Mouse (Mus musculus) urinary bladder, postnatal 10 days (tissue): ENCODE data around the gene Spats1.

Experiments
- DNase-seq: peaks from one replicate; pipeline ENCODE4 v3.0.0; 2022; ENCODE audit warnings: low spot score

Gene Spats1

DNA sequence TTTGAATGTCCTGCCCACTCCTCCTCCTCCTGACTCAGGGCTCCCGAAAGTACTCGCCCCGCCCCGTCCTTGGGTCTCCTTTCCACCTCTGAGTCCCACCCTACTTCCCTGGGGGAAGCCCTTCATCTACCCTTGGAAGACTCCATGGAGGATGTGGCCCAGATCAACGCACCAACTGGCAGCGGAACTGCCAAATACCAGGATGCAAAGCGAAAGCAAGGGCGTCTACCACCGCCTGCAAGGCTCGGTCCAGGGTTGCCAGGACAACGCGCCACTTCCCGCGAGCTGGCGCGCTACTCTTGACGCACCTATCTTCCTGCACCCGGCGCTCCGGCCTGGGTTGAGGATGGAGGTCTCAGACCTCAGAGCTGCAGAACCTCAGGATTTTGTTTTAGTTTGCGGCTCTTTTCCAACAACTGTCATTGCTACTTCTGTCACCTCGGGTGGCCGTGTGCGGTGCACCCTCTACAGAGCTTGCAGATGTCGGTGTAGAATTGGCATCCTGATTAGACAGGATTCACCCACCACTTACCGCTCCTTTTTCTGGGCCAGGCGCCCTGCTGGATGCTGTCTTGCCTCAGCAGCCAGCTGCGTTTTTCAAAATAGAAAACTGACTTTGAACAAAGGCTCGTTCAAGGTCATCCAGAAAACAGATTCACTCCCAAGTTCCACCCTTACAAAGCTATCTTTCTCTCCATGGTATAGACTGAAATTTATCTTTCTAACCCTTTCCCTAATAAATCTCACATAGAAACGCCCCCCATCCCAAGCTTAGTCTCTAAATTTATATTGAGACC lies at the start of gene Spats1:
TSS of gene Spats1 (minus strand) at position 747 of the 797 bp plus-strand sequence.
- no peak for DNase-seq

- DNase-seq = no peak
These were observed 49.7 kb upstream of the Spats1 start for GRCm38 (mm10) chr17:45524961-45525360.

DNA sequence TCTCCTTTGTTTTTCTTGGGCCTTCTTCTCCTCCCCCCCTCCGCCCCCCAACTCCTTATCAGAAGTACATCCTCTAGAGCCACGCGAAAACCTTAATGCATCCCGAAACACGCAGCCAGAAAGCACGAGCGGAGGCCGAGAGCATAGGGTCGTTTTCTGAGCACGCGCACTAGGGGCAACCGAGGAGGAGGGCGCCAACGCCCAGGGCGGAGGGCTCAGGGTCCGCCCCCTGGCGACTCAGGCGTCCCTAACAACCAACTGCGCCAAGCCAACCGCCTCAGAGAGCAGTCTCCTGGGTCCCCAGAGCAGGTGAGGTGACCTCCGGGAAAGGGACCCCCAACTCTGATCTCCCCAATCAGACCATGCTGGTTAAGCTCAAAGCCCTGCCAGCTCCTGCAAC lies 48.0 kb upstream of the Spats1 start, which contains the start of gene Tcte1:
TSS of gene Tcte1 (plus strand) at position 172 of the 400 bp plus-strand sequence.
- no peak for DNase-seq

DNA sequence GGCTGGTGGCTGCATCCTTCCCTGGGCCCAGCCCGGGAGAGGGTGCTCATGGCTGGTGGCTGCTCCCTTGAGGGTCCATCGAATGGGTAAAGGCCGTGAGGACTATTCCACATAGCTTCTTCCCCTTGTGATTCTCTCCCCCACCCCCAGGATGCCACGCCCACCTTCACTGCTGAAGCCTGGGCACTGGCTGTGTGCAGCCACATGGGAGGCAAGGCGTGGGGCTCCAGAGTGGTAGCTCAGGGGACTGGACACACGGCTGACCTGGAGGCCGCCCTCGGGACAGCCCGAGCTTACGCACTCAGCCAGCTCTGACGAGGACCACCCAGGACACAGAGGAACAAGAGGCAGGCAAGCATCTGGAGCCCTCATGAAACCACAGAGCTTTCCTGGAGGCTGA lies 44.9 kb upstream of the Spats1 start:
- no peak for DNase-seq

DNA sequence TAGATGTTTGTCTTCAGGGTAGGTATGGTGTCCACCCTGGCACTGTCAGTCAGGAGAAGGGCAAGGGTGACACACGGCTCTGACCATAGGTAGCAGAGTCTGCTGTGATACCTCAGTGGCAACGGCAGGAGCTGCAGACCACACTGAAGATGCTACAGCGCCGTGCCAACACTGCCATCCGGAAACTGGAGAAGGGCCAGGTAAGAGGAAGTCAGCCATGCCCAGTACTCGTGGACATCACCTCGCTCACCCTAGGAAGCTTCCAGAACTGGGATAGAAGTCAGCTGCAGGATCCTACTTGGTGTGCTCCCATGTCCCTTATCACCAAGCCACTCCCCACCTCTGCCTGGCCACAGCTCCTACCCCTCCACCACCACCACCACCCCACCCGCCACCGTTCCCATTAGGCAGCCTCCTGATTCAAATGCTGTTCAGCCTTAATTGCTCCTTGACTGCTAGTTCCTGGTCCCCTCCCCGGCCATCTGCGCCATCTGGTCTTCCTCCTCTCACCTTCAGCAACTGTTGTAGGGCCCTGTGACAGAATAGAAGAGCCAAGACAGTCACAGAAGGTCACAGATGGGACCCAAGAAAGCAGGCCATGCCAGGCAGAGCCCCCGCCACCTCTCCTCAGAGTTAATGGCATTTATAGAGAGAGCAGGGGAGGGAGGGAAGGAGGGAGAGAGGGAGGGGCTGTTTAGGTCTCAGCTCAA lies 43.7 kb upstream of the Spats1 start:
- DNase-seq = no peak

DNA sequence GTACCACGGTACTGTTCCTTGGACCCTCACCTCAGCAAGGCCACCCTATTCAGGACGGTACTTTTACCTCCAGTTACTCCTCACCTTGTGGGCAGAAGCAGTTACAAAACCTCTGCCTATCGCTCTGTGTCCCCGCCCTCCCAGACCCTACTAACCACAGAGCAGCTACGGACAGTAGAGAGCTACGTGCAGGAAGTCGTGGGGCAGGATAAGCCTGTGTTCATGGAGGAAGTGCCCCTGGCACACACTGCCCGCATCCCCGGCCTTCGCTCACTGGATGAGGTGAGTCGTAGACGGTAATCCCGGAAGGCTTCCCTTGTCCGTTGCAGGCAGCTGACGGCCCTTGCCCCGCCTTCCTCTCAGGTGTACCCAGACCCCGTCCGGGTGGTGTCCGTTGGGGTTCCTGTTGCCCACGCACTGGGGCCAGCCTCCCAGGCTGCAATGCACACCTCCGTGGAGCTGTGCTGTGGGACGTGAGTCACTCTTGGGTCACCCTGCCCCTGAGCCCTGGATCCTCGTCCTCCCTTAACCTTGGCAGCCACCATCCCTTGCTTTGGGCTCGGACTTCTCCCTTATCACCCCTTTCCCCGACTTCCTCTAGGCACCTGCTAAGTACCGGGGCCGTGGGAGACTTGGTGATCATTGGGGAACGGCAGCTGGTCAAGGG lies 42.5 kb upstream of the Spats1 start:
- DNase-seq = no peak

DNA sequence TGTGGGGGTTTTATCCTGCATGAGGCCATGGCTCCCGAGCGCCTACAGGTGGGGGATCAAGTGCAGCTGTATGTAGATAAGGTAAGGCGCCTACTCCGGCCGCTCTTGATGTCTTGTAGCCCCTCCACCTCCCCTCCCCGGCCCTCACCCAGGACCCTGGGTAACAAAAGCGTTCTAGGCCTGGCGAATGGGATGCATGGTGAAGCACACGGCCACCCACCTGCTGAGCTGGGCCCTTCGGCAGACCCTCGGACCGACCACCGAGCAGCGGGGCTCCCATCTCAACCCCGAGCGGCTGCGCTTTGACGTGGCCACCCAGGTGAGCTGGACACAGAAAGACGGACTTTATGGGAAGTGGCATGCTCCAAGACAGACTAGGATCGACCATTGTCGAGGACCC lies 41.9 kb upstream of the Spats1 start:
- no peak for DNase-seq

DNA sequence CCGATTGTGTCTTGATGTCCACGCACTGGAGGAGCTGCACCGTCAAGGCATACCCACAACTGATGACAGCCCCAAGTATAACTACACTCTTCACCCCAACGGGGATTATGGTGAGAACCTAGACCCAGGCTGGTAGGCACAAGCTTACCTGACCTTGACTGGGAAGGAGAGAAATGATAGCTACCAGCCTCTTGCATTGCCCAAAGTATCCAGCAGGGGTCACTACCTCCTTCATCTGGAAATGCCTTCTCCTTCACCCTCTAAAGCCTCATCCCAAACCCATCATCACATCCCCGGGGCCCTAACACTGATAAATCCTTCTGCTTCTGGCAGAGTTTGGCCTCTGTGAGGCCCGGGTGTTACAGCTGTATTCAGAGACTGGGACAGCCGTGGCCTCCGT lies 41.3 kb upstream of the Spats1 start:
- DNase-seq = peak; percentile 32

DNA sequence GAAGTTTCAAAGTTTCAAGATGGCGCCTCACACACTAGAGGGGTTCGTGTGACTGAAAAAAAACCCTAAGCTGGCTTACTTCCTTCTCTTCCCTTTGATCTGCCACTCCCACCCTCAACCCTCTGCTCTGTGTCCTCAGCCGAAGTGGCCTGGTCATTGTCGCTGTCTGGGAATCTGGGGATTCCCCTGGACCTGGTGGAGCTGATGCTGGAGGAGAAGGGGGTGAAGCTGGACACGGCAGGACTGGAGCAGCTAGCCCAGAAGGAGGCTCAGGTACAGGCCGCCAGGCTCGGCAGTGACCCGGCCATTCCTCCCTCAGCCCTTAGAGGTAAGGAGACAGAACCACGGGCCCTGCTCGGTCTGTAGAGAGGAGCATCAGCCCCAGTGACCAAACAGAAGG lies 40.6 kb upstream of the Spats1 start:
- no peak for DNase-seq

- no peak for DNase-seq
These were observed 40.0 kb upstream of the Spats1 start for GRCm38 (mm10) chr17:45515204-45515726.

DNA sequence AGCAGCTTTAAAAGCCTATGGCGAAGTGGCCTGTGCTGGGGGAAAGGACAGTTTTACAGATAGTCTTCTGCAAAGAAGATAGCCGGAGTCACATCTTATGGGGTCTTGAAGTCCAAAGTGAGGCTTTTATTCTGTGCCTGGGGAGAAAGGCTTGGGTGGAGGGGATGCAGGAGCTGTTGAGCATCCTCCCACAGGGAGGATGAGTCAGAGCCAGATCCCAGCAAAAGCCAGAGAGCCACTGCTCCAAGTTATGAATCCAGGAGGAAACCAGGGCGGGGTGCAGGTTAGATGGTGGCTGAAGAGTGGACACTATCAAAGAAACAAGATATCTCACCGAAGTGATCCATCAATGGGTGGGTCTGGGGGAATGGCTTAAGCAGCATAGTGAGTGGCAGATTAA lies 36.5 kb upstream of the Spats1 start:
- no peak for DNase-seq

- no peak for DNase-seq
These were observed 35.7 kb upstream of the Spats1 start for GRCm38 (mm10) chr17:45510871-45511270.

- peak; percentile 82 for DNase-seq
These were observed 31.5 kb upstream of the Spats1 start, which contains the start of gene Aars2 for GRCm38 (mm10) chr17:45506700-45507189. TSS of gene Aars2 (plus strand) at chr17:45506841.

DNA sequence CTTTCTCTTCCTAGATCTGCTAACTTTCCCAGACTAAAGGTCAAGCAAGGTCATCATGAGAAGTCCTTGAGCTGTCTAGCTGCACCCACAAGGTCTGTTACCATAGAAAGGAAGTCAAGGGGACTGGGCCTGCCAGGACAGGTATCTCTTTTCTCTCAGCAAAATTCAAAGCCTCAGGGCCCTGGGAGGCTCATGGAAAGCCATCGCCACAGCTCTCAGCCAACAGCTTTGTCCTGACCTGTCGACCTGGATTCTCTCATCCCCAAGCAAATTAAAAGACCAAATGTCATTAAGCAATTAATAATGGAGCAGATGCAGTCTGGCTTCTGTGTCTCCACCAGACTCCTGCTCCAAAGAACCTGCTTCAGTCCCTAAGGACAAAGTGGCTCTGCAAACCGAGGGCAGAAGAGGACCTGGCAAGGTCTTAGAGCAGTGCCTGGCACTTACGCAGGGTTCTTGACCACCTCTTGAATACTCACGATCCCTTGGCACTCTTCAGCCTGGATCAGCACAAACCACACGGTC lies 30.8 kb upstream of the Spats1 start:
- DNase-seq = no peak

DNA sequence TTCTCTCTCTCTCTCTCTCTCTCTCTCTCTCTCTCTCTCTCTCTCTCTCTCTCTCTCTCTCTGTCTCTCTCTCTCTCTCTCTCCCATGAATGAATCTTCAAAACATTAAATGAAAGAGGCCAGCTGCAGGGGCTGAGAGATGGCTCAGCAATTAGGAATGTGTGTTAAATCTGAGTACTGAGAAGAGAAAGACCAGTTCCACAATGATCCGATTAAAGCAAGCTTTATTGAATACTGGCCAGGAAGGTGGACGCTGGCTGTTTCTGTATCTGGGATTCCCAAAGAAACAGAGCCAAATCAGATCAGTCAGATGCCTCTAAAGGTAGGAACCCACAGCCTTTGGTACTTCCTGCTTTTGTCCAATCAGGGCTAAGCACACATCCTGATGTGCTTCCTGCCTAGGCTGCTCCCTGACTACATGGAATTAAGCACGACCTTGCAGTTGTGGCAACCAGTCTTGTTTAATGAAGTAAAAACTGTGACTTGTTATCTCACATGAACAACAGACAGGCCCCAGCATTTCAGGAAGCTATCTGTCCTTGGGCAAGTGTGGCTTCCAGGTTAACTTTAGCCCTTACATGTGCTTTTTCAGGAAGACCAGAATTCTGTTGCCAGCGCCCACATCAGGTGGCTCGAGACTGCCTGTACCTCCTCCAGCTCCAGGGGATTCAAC lies 28.2 kb upstream of the Spats1 start:
- DNase-seq = no peak

GRCm38 (mm10) chr17:45502324-45502723 lies 27.1 kb upstream of the Spats1 start:
- no peak for DNase-seq

DNA sequence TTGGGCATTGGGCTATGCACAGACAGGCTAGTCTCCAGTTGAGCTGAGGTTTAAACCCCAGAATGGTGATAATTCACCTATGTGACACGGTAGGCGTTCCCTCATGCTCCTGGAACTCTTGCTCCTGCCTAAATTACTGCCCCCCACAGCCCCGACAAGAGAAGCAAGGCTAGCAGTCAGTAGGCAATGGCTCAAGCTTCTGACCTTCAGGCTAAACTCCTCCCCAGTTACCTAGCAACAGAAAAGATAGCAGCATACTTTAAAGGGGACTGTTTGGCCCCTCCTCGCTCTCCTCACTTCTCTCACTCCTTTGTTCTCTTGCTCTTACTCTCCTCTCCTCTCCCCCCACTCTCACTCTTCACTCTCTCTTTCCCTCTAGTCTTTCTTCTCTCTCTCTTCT lies 25.8 kb upstream of the Spats1 start:
- DNase-seq = no peak

- DNase-seq = no peak
These were observed 24.3 kb upstream of the Spats1 start for GRCm38 (mm10) chr17:45499516-45499915.

DNA sequence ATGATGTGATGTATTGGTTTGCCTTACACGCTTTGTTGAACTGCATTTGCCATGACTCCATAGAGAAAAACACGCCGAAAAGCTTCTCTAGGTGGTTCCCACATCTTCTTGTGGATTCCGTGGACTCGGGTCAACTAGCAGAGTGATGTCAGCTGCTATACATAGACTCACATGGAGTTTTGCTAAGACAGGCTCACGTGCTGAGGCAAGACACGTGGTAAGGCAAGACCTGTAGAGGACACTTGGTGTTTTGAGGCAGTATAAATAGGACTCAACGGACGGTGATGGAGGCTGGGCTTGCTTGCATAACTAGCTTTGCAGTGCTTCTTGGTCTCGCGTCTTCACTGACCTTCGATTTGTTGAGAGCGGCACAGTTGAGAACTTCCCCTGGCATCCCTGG lies 23.2 kb upstream of the Spats1 start:
- no peak for DNase-seq

- no peak for DNase-seq
These were observed 20.2 kb upstream of the Spats1 start for GRCm38 (mm10) chr17:45495398-45495797.

DNA sequence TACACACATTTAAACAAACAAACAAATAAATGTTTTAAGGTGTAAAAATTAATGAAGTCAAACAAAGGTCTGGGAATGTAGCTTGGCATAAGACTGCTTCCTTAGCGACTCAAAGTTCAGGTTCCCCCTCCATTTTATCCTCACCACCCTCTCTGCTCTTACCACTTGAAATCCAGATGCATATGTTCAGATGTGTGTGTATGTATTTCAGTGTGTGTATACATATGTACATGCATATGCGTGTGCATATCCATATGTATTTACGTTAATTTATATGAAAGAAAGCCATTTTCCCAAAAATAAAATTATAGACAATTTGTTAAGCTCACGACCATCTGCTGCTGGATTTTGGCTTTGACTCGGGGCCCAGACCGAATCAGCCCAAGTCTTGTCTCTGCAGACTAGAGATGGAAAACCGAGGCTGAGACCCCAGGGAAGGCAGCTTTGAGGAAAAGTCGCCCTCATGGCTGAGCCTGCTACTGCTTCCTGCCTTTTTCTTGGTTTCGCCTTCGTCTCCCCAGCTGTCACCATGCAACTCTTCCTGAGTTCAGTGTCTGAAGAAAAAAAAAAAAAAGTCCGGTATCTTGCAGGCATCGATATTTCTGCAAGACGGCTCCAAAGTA lies 15.4 kb upstream of the Spats1 start:
- no peak for DNase-seq
